Mouse (Mus musculus) testis, adult 2 months (tissue): ENCODE measurements around the gene Vat1. TPM values are rescaled to one million over a fixed set of nuclear protein-coding genes. Genes with fewer than 3 reads are reported as not detected.

Experiments
- H3K27ac ChIP-seq: fragments of 200-500 bp; 2 replicates; pipeline ENCODE4 v1.5.1; 2012; ENCODE audit warnings: low read depth, low read length; ENCODE audit not compliant: control insufficient read depth, insufficient read depth
- H3K27me3 ChIP-seq: fragments of 200-500 bp; 2 replicates; pipeline ENCODE4 v1.6.1; 2012; ENCODE audit warnings: mild to moderate bottlenecking, low read length, moderate library complexity; ENCODE audit not compliant: control insufficient read depth, insufficient read depth
- H3K36me3 ChIP-seq: fragments of 200-500 bp; 2 replicates; pipeline ENCODE4 v1.6.1; 2012; ENCODE audit warnings: mild to moderate bottlenecking, low read length; ENCODE audit not compliant: control insufficient read depth, insufficient read depth
- H3K4me1 ChIP-seq: fragments of 200-500 bp; 2 replicates; pipeline ENCODE4 v1.6.1; 2012; ENCODE audit warnings: low read length; ENCODE audit not compliant: control insufficient read depth, insufficient read depth
- H3K4me3 ChIP-seq: fragments of 200-500 bp; 2 replicates; pipeline ENCODE4 v1.5.1; 2012; ENCODE audit warnings: low read depth, mild to moderate bottlenecking, low read length, moderate library complexity, mixed read lengths; ENCODE audit not compliant: control insufficient read depth
- CTCF ChIP-seq: fragments of 200-500 bp; IDR thresholded peaks from 2 replicates; pipeline ENCODE4 v1.5.1; 2012; ENCODE audit warnings: low read depth, mild to moderate bottlenecking, inconsistent platforms, low read length, moderate library complexity; ENCODE audit not compliant: control insufficient read depth, insufficient read depth, insufficient replicate concordance
- POLR2A ChIP-seq: fragments of 200-500 bp; IDR thresholded peaks from 2 replicates; pipeline ENCODE4 v1.6.1; 2012; ENCODE audit warnings: low read depth, mild to moderate bottlenecking, inconsistent platforms, low read length, moderate library complexity; ENCODE audit not compliant: control insufficient read depth
- polyA plus RNA-seq: library from polyadenylated mRNA; depleted of rRNA; stranded (reverse); fragments of >200 nt; gene quantifications from 2 replicates; pipeline ENCODE4 v1.2.3, GENCODE M21; 2012

Vat1 gene
- polyA plus RNA-seq, 1 experiment: 43.3 TPM

DNA sequence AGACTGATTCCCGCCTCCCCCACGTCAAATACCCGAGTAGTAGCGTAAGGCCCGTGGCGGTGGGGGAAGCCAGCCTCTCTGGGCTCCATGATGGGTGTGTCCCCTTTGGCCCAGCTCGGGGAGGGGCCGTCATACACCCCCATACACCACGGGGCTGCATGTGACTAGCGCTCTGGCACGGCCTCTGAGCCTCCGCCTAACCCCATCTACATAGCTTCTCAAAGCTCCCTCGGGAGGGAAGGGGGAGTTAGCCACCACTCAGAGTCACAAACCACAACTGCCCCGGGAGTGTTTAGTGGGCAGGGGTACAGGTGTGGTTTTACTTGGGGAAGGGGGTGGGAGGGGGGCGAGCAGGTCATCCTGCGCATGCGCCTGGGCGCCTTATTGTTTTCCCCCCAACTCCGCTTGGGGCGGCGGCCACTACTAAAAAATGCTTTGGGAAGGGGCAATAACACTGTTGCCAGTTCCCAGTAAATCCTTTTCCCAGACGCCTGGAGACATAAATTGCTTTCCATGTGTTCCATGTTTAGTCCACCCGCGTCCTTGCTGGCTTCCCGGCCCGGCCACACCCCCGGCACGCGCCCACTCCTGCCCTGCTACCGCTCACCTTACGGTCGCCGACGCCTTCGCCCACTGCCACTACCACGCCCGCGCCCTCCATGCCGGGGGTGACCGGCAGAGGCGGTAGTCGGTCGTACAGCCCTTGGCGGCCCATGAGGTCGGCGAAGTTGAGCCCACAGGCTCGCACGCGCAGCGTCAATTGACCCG lies 745 bp downstream of the Vat1 start:
- Histone ChIP-seq H3K27ac (peak overlapping the region; percentile 44), H3K36me3 (no peaks in the 10 kb centered on the region), H3K4me3 (peak overlapping the region; percentile 91), H3K27me3 (no peaks in the 10 kb centered on the region), H3K4me1 (peaks cover 30% of the 10 kb centered on the region)
- TF ChIP-seq CTCF (no peak), POLR2A (no peak)

DNA sequence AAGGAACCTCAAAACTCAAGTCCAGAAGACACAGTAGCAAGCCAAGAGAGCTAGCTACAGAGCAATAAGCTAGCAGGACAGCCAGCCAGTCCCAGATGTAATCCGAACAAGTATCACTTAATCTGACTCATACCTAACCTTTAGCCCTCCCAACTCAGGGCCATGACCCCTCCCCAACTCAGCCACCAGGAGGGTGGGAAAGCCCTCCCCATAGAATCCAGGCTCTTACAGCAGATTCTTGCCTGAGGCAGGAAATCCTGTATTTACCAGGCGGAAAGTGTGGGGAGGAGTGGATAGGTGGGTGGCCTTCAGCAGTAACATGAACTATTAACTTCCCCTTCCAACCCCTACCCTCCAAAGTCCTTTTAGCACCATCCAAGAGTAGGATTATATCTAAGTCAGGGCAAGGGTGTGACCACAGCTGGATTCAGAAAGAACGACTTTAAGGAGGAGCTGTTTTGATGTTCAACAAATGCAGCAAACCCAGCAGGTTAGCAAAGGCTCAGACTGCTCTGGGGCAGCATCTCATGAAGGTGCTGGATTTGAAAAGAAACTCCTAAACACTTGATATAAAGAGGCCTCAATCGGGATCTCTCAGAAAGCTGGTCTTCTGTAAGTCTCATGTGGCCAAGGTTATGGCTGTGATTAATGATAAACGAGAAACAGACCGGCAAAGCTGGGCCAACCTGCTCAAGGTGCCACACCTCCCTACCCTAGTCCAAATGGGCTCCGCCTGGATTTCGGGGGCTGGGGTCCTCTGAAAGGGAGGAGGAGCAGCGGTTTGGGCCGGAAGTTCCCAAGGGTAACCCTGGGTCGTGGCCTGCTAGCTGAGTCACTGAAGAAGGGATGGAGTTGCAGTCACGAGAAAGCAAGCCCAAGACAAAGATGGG lies 1.6 kb downstream of the Vat1 start, which contains the start of gene Rnd2:
TSS of gene Rnd2 (plus strand) at position 789 of the 890 bp plus-strand sequence.
- H3K27ac ChIP-seq: peak within 1 kb of the TSS; percentile 44
- TF ChIP-seq CTCF (no peak), POLR2A (no peak)
- H3K4me1 ChIP-seq: peaks cover 30% of the 10 kb centered on the region
- peak within 1 kb of the TSS; percentile 91 for H3K4me3 ChIP-seq
- H3K27me3 ChIP-seq: no peaks in the 10 kb centered on the region
- no peaks in the 10 kb centered on the region for H3K36me3 ChIP-seq

DNA sequence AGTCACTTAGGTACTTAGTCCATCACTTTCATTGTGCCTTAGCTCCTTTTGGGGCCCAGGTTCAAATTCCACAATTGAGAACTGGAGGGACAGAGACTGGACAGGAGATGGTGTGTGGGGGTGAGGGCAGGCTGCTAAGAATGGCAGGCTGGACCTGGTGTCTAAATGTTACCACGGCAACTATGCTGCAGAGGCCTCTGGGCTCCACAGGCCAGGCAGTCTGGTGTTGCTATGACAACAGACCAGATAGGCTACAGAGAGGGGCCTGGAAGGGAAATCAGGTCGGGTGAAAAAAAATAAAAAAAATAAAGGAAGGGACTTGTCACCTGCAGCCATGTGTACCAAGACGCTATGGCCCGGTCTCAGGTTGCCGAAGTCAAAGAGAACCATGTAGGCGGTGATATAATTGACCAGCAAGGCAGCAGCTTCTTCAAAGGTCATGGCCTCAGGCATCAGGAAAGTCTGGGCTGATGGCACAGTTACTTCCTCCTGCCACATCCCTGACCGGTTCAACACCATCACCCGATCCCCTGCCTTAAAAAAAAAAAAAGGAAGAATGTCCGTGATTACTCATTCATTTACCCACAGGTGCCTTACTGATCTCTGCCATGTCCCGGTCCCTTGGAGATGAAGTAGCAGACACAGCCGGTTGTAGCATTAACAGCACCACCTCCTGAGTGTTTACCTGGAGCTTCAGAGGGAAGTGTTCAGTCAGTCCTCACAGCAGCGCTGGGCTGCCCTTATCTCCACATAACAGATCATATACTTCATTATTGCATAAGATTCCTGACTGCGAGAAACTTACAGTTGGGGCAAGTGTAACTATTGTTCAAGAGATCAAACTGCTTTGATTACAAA lies 3.2 kb downstream of the Vat1 start:
- H3K4me3 ChIP-seq: peak overlapping the region; percentile 75
- no peak; the same call in 1 of the 2 replicates for TF ChIP-seq POLR2A
- no peak for TF ChIP-seq CTCF
- H3K4me1 ChIP-seq: peaks cover 24% of the 10 kb centered on the region

DNA sequence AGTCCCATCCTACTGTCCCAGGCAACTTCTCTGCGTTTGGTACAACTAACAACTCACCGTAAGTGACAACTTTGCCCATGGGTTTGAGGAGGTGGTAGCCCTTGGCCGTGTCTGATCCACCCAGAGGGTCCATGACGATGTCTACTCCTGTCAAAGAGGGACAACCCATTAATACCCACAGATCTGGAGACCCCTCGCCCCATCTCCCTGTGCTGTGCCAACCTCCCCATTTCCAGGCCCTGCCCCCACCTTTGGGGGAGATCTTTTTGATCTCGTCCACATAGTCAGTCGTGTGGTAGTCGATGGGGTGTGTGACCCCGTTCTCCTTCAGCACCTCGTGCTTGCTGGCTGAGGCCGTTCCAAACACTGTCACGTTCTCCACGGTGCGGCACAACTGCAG lies 3.9 kb downstream of the Vat1 start:
- no peak for TF ChIP-seq CTCF
- no peak for TF ChIP-seq POLR2A
- no peak overlapping the region for H3K27ac ChIP-seq
- no peaks in the 10 kb centered on the region for H3K36me3 ChIP-seq
- H3K27me3 ChIP-seq: no peaks in the 10 kb centered on the region
- peak overlapping the region; percentile 75 for H3K4me3 ChIP-seq
- peaks cover 21% of the 10 kb centered on the region for H3K4me1 ChIP-seq

More for the DNA sequence above, 3.2 kb downstream of the Vat1 start:
- Histone ChIP-seq H3K27ac (no peak overlapping the region), H3K36me3 (no peaks in the 10 kb centered on the region), H3K27me3 (no peaks in the 10 kb centered on the region)

DNA sequence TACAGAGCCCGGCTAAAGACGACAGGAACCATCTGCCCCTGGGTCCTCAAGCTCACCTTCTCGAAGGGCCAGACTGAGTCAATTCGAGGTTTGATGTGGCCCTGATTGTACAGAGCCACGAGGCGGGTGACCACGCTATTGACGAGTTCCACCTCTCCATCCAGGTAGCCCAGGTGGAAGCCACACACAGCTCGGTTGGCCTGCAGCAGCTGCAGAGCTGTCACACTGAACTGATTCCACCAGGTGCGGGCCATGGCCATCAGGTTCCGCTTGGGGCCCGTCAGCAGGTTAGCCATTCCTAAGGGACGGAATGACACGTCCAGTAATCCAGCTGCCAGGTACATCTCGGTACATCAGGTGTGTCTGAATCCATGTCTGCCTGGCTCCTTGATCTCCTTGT lies 5.7 kb downstream of the Vat1 start:
- H3K36me3 ChIP-seq: no peaks in the 10 kb centered on the region
- no peaks in the 10 kb centered on the region for H3K27me3 ChIP-seq
- no peak overlapping the region for H3K27ac ChIP-seq
- no peak overlapping the region for H3K4me3 ChIP-seq
- peaks cover 18% of the 10 kb centered on the region for H3K4me1 ChIP-seq
- TF ChIP-seq CTCF (no peak), POLR2A (no peak)

DNA sequence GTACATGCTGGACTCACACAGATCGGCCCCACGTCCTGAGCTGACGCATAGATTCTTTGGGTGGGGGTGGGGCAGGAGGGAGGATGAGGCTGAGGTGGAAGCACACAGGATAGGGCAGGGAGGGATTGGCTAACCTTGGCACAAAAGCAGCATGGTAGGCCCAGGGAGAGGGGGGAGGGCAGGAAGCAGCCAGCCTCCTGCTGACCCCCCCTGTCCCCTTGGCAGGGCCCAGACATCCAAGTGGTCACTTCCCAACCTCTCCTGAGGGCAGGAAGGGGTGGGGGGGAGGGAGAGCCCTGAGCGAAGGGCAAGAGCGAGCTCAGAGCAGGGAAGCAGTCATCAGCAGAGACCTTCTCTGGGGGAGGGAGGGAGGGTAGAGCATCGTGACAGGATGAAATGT lies 6.3 kb downstream of the Vat1 start:
- H3K27ac ChIP-seq: no peak overlapping the region
- no peak overlapping the region for H3K4me3 ChIP-seq
- no peaks in the 10 kb centered on the region for H3K27me3 ChIP-seq
- no peaks in the 10 kb centered on the region for H3K36me3 ChIP-seq
- TF ChIP-seq CTCF (no peak), POLR2A (no peak)
- peaks cover 15% of the 10 kb centered on the region for H3K4me1 ChIP-seq
